Mouse (Mus musculus): ENCODE results near the gene Arhgap42. TPM values are rescaled to one million over a fixed set of nuclear protein-coding genes. Genes with fewer than 3 reads are reported as not detected.

The Arhgap42 gene
- polyA plus RNA-seq, 1 experiment from 2014 or later: 20.1 TPM

GRCm38 (mm10) chr9:9214296-9214695, 24.6 kb downstream of the Arhgap42 start:
- no peaks in the 10 kb centered on the region for H3K9me3 ChIP-seq (ENCODE audit: control insufficient read depth, low read length)
- ATAC-seq: no peak
- H3K4me1 ChIP-seq (replicated peaks; ENCODE audit: control insufficient read depth, insufficient read depth, low read length): no peaks in the 10 kb centered on the region
- no peaks in the 10 kb centered on the region for H3K36me3 ChIP-seq (ENCODE audit: control insufficient read depth, insufficient read depth)
- H3K9ac ChIP-seq (replicated peaks; ENCODE audit: low read depth, low read length): no peak overlapping the region
- no peak overlapping the region for H3K4me2 ChIP-seq (ENCODE audit: low read length)
- H3K4me3 ChIP-seq (replicated peaks; ENCODE audit: low read length): no peak overlapping the region
- no peak overlapping the region for H3K27ac ChIP-seq (ENCODE audit: low read length)
- H3K27me3 ChIP-seq (replicated peaks; ENCODE audit: control insufficient read depth, insufficient read depth, low read length): no peaks in the 10 kb centered on the region

- Histone ChIP-seq H3K9me3 (ENCODE audit: control insufficient read depth, low read length) (no peaks in the 10 kb centered on the region), H3K27ac (ENCODE audit: low read length) (no peak overlapping the region), H3K27me3 (replicated peaks; ENCODE audit: control insufficient read depth, insufficient read depth, low read length) (no peaks in the 10 kb centered on the region), H3K4me1 (replicated peaks; ENCODE audit: control insufficient read depth, insufficient read depth, low read length) (no peaks in the 10 kb centered on the region), H3K9ac (replicated peaks; ENCODE audit: low read depth, low read length) (no peak overlapping the region), H3K4me3 (replicated peaks; ENCODE audit: low read length) (no peak overlapping the region), H3K36me3 (ENCODE audit: control insufficient read depth, insufficient read depth) (no peaks in the 10 kb centered on the region), H3K4me2 (ENCODE audit: low read length) (no peak overlapping the region)
- ATAC-seq: no peak
- 86% methylated on average over 3 of the region's 3 CpGs for WGBS
Observed at GRCm38 (mm10) chr9:9211411-9212087, 27.4 kb downstream of the Arhgap42 start.

- no peak overlapping the region for H3K4me2 ChIP-seq (ENCODE audit: low read length)
- H3K4me1 ChIP-seq (replicated peaks; ENCODE audit: control insufficient read depth, insufficient read depth, low read length): no peaks in the 10 kb centered on the region
- no peaks in the 10 kb centered on the region for H3K9me3 ChIP-seq (ENCODE audit: control insufficient read depth, low read length)
- H3K36me3 ChIP-seq (ENCODE audit: control insufficient read depth, insufficient read depth): no peaks in the 10 kb centered on the region
- H3K4me3 ChIP-seq (replicated peaks; ENCODE audit: low read length): no peak overlapping the region
- no peak overlapping the region for H3K9ac ChIP-seq (replicated peaks; ENCODE audit: low read depth, low read length)
- H3K27me3 ChIP-seq (replicated peaks; ENCODE audit: control insufficient read depth, insufficient read depth, low read length): no peaks in the 10 kb centered on the region
- ATAC-seq: no peak
- H3K27ac ChIP-seq (ENCODE audit: low read length): no peak overlapping the region
- WGBS: 84% methylated on average over 2 of the region's 2 CpGs
Observed at GRCm38 (mm10) chr9:9210464-9210863, 28.4 kb downstream of the Arhgap42 start.

GRCm38 (mm10) chr9:9208205-9208604, 30.7 kb downstream of the Arhgap42 start:
- H3K4me1 ChIP-seq (replicated peaks; ENCODE audit: control insufficient read depth, insufficient read depth, low read length): no peaks in the 10 kb centered on the region
- H3K9me3 ChIP-seq (ENCODE audit: control insufficient read depth, low read length): no peaks in the 10 kb centered on the region
- no peaks in the 10 kb centered on the region for H3K36me3 ChIP-seq (ENCODE audit: control insufficient read depth, insufficient read depth)
- no peak overlapping the region for H3K27ac ChIP-seq (ENCODE audit: low read length)
- no peak overlapping the region for H3K4me3 ChIP-seq (replicated peaks; ENCODE audit: low read length)
- no peak overlapping the region for H3K4me2 ChIP-seq (ENCODE audit: low read length)
- H3K9ac ChIP-seq (replicated peaks; ENCODE audit: low read depth, low read length): no peak overlapping the region
- no peaks in the 10 kb centered on the region for H3K27me3 ChIP-seq (replicated peaks; ENCODE audit: control insufficient read depth, insufficient read depth, low read length)
- ATAC-seq: no peak

- no peak for ATAC-seq
- no peak overlapping the region for H3K4me2 ChIP-seq (ENCODE audit: low read length)
- no peak overlapping the region for H3K9ac ChIP-seq (replicated peaks; ENCODE audit: low read depth, low read length)
- no peak overlapping the region for H3K4me3 ChIP-seq (replicated peaks; ENCODE audit: low read length)
- no peaks in the 10 kb centered on the region for H3K9me3 ChIP-seq (ENCODE audit: control insufficient read depth, low read length)
- no peaks in the 10 kb centered on the region for H3K27me3 ChIP-seq (replicated peaks; ENCODE audit: control insufficient read depth, insufficient read depth, low read length)
- 67% methylated on average over 4 of the region's 4 CpGs for WGBS
- H3K36me3 ChIP-seq (ENCODE audit: control insufficient read depth, insufficient read depth): no peaks in the 10 kb centered on the region
- no peaks in the 10 kb centered on the region for H3K4me1 ChIP-seq (replicated peaks; ENCODE audit: control insufficient read depth, insufficient read depth, low read length)
- no peak overlapping the region for H3K27ac ChIP-seq (ENCODE audit: low read length)
Observed at GRCm38 (mm10) chr9:9207251-9207650, 31.6 kb downstream of the Arhgap42 start.

- Histone ChIP-seq H3K4me1 (replicated peaks; ENCODE audit: control insufficient read depth, insufficient read depth, low read length) (no peaks in the 10 kb centered on the region), H3K9me3 (ENCODE audit: control insufficient read depth, low read length) (no peaks in the 10 kb centered on the region), H3K4me2 (ENCODE audit: low read length) (no peak overlapping the region), H3K9ac (replicated peaks; ENCODE audit: low read depth, low read length) (no peak overlapping the region), H3K27me3 (replicated peaks; ENCODE audit: control insufficient read depth, insufficient read depth, low read length) (no peaks in the 10 kb centered on the region), H3K27ac (ENCODE audit: low read length) (no peak overlapping the region), H3K4me3 (replicated peaks; ENCODE audit: low read length) (no peak overlapping the region), H3K36me3 (ENCODE audit: control insufficient read depth, insufficient read depth) (no peaks in the 10 kb centered on the region)
- ATAC-seq: no peak
- WGBS: 84% methylated on average over 8 of the region's 8 CpGs
Observed at GRCm38 (mm10) chr9:9200827-9201388, 38.0 kb downstream of the Arhgap42 start.

GRCm38 (mm10) chr9:9199170-9199841, 39.6 kb downstream of the Arhgap42 start:
- ATAC-seq: no peak
- Histone ChIP-seq H3K9ac (replicated peaks; ENCODE audit: low read depth, low read length) (no peak overlapping the region), H3K27ac (ENCODE audit: low read length) (no peak overlapping the region), H3K4me2 (ENCODE audit: low read length) (no peak overlapping the region), H3K27me3 (replicated peaks; ENCODE audit: control insufficient read depth, insufficient read depth, low read length) (no peaks in the 10 kb centered on the region), H3K36me3 (ENCODE audit: control insufficient read depth, insufficient read depth) (no peaks in the 10 kb centered on the region), H3K4me1 (replicated peaks; ENCODE audit: control insufficient read depth, insufficient read depth, low read length) (no peaks in the 10 kb centered on the region), H3K9me3 (ENCODE audit: control insufficient read depth, low read length) (no peaks in the 10 kb centered on the region), H3K4me3 (replicated peaks; ENCODE audit: low read length) (no peak overlapping the region)
- 70% methylated on average over 8 of the region's 8 CpGs for WGBS

- Histone ChIP-seq H3K4me2 (ENCODE audit: low read length) (no peak overlapping the region), H3K27me3 (replicated peaks; ENCODE audit: control insufficient read depth, insufficient read depth, low read length) (no peaks in the 10 kb centered on the region), H3K36me3 (ENCODE audit: control insufficient read depth, insufficient read depth) (no peaks in the 10 kb centered on the region), H3K9ac (replicated peaks; ENCODE audit: low read depth, low read length) (no peak overlapping the region), H3K4me1 (replicated peaks; ENCODE audit: control insufficient read depth, insufficient read depth, low read length) (no peaks in the 10 kb centered on the region), H3K4me3 (replicated peaks; ENCODE audit: low read length) (no peak overlapping the region), H3K27ac (ENCODE audit: low read length) (no peak overlapping the region), H3K9me3 (ENCODE audit: control insufficient read depth, low read length) (no peaks in the 10 kb centered on the region)
- ATAC-seq: no peak
- whole genome bisulfite sequencing: 33% methylated on average over 3 of the region's 3 CpGs
Observed at GRCm38 (mm10) chr9:9198645-9199044, 40.3 kb downstream of the Arhgap42 start.

- H3K9me3 ChIP-seq (ENCODE audit: control insufficient read depth, low read length): no peaks in the 10 kb centered on the region
- H3K27ac ChIP-seq (ENCODE audit: low read length): no peak overlapping the region
- no peak overlapping the region for H3K9ac ChIP-seq (replicated peaks; ENCODE audit: low read depth, low read length)
- no peak overlapping the region for H3K4me3 ChIP-seq (replicated peaks; ENCODE audit: low read length)
- no peaks in the 10 kb centered on the region for H3K27me3 ChIP-seq (replicated peaks; ENCODE audit: control insufficient read depth, insufficient read depth, low read length)
- H3K4me1 ChIP-seq (replicated peaks; ENCODE audit: control insufficient read depth, insufficient read depth, low read length): no peaks in the 10 kb centered on the region
- no peak for ATAC-seq
- H3K36me3 ChIP-seq (ENCODE audit: control insufficient read depth, insufficient read depth): no peaks in the 10 kb centered on the region
- no peak overlapping the region for H3K4me2 ChIP-seq (ENCODE audit: low read length)
Observed at GRCm38 (mm10) chr9:9196046-9196445, 42.9 kb downstream of the Arhgap42 start.

Data from forebrain, embryonic 16.5 days (tissue).